Comparison of ENCODE assay signal across 15 mouse cellular contexts in genomic region chr13:45422251-45422650, GRCm38 (mm10). TPM values are rescaled to one million over a fixed set of nuclear protein-coding genes. Genes with fewer than 3 reads are reported as not detected.
DNase-seq lines count a peak whose midpoint lies in the region; TF ChIP-seq lines count a peak whose summit lies in the region.
"Had no signal": no experiment of that assay in that cellular context is flagged by ENCODE, and none has a peak within 500 bp of the region (broad histone marks: within the 10 kb centered on the region; RNA-seq: fewer than 3 reads in every experiment).

No protein-coding gene starts in this region.

- peaks cover 3% of the 10 kb centered on the region; the same call in 1 of the 2 replicates for H3K4me1 ChIP-seq in kidney, adult 2 months (ENCODE audit: control insufficient read depth, insufficient read depth, low read length)
- peaks cover 3% of the 10 kb centered on the region; the same call in 1 of the 2 replicates for H3K4me1 ChIP-seq in cerebellum, adult 2 months (ENCODE audit: control insufficient read depth, insufficient read depth, low read length)
- H3K4me1 ChIP-seq: heart, embryonic 15.5 days; liver, embryonic 13.5 days; lung, embryonic 15.5 days had no signal

- no peak for TF ChIP-seq CTCF in kidney, adult 2 months (conservative IDR thresholded peaks at IDR 0.05; ENCODE audit: insufficient read depth, insufficient read length, low read depth, low read length)
- no peak for TF ChIP-seq CTCF in cerebellum, adult 2 months (IDR thresholded peaks at IDR 0.05; ENCODE audit: borderline replicate concordance, insufficient read depth, low read depth, low read length)

- no peak for TF ChIP-seq POLR2A in kidney, adult 2 months (IDR thresholded peaks at IDR 0.05; ENCODE audit: low read depth, low read length)
- no peak for TF ChIP-seq POLR2A in cerebellum, adult 2 months (IDR thresholded peaks at IDR 0.05; ENCODE audit: borderline replicate concordance, insufficient read depth, low read length)

- no peaks in the 10 kb centered on the region for H3K27me3 ChIP-seq in kidney, adult 2 months (replicated peaks; ENCODE audit: control insufficient read depth, insufficient read depth, low read length)
- H3K27me3 ChIP-seq in cerebellum, adult 2 months (ENCODE audit: control insufficient read depth, insufficient read depth, low read length): no peaks in the 10 kb centered on the region
- H3K27me3 ChIP-seq: heart, embryonic 15.5 days; limb, embryonic 12.5 days; lung, embryonic 15.5 days; midbrain, embryonic 13.5 days had no signal

- H3K4me3 ChIP-seq in kidney, adult 2 months (ENCODE audit: insufficient read depth, low read depth, low read length): no peak overlapping the region
- no peak overlapping the region for H3K4me3 ChIP-seq in cerebellum, adult 2 months (replicated peaks; ENCODE audit: insufficient read depth, low read depth, low read length)
- H3K4me3 ChIP-seq: heart, embryonic 15.5 days; left cerebral cortex, adult 2 months; limb, embryonic 12.5 days; liver, embryonic 13.5 days; lung, embryonic 15.5 days; midbrain, embryonic 13.5 days had no signal

- H3K27ac ChIP-seq in kidney, adult 2 months (ENCODE audit: insufficient read depth, low read depth, low read length): no peak overlapping the region
- H3K27ac ChIP-seq in cerebellum, adult 2 months (ENCODE audit: insufficient read depth, low read length): no peak overlapping the region
- H3K27ac ChIP-seq: heart, embryonic 15.5 days; left cerebral cortex, adult 2 months; limb, embryonic 12.5 days; liver, embryonic 13.5 days; lung, embryonic 15.5 days; midbrain, embryonic 13.5 days had no signal

- DNase-seq in kidney, adult 2 months: peak; percentile 30
- DNase-seq in kidney, postnatal 10 days: no peak
- peak; percentile 32 to 50 for DNase-seq in cerebellum, adult 2 months
- DNase-seq in cerebellum, postnatal 25 days: peak; percentile 41 to 63
- peak; percentile 47 for DNase-seq in retina, postnatal 1 day
- no peak for DNase-seq in gastrocnemius, adult 18-20 months (ENCODE audit: low spot score)
- no peak for DNase-seq in B cell, adult 2 months
- DNase-seq: heart, adult 18-20 months; liver, embryonic 13.5 days had no signal

- 53% methylated on average over 13 of the region's 13 CpGs for WGBS in kidney, adult 2 months
- 21% methylated on average over 13 of the region's 13 CpGs for WGBS in cerebellum, adult 2 months

- no peaks in the 10 kb centered on the region for H3K36me3 ChIP-seq in kidney, adult 2 months (ENCODE audit: control insufficient read depth, insufficient read depth, low read length)
- H3K36me3 ChIP-seq: G1E; heart, embryonic 15.5 days; limb, embryonic 12.5 days; liver, embryonic 13.5 days; lung, embryonic 15.5 days; midbrain, embryonic 13.5 days had no signal

RNA-seq across cellular contexts. Expression of gene Mylip, which starts 32.7 kb away (rescaled TPM):
- polyA plus RNA-seq in kidney, adult 2 months (2012; rRNA removed): 29.4 and 33.5 TPM in 2 replicates
- polyA plus RNA-seq in cerebellum, adult 2 months (2012; rRNA removed): 10.6 and 11.2 TPM in 2 replicates
- 10 to 100 TPM; 11.3 to 12.2 TPM for total RNA-seq in gastrocnemius, adult 18-20 months (2021)

Comparison
In these comparisons a context has a peak if more than half of its experiments do, and no peak if none do; other contexts are left out.
1. DNase-seq: peak in kidney, adult 2 months (single experiment), cerebellum, adult 2 months (2 of 2), cerebellum, postnatal 25 days (2 of 2) and retina, postnatal 1 day (single experiment); none in kidney, postnatal 10 days (single experiment), gastrocnemius, adult 18-20 months (single experiment) and B cell, adult 2 months (0 of 2).